Mouse (Mus musculus) neural tube, embryonic 14.5 days (tissue): ENCODE results near the gene Actr5. TPM values are rescaled to one million over a fixed set of nuclear protein-coding genes. Genes with fewer than 3 reads are reported as not detected.

Experiments
- ATAC-seq: fragments of 200-750 bp; cut with Nextera tagmentation; 2 replicates; pipeline ENCODE4 v1.8.0; 2017; ENCODE audit warnings: low read depth, mild to moderate bottlenecking, moderate TSS enrichment, moderate library complexity
- H3K27ac ChIP-seq: fragments of 300-500 bp; sonication (generic); 2 replicates; pipeline ENCODE4 v1.5.1; 2014; ENCODE audit warnings: low read depth, mild to moderate bottlenecking, control low read depth, low read length, moderate library complexity, mixed read lengths
- H3K27me3 ChIP-seq: fragments of 300-500 bp; sonication (generic); 2 replicates; pipeline ENCODE4 v1.6.1; 2014; ENCODE audit warnings: low read length; ENCODE audit not compliant: control insufficient read depth, insufficient read depth
- H3K36me3 ChIP-seq: fragments of 300-500 bp; sonication (generic); 2 replicates; pipeline ENCODE4 v1.6.1; 2014; ENCODE audit warnings: low read length, mixed read lengths; ENCODE audit not compliant: control insufficient read depth, insufficient read depth
- H3K4me1 ChIP-seq: fragments of 300-500 bp; sonication (generic); 2 replicates; pipeline ENCODE4 v1.6.1; 2014; ENCODE audit warnings: low read length; ENCODE audit not compliant: control insufficient read depth, insufficient read depth
- H3K4me2 ChIP-seq: fragments of 300-500 bp; sonication (generic); 2 replicates; pipeline ENCODE4 v1.6.1; 2014; ENCODE audit warnings: mild to moderate bottlenecking, low read depth, low read length, control low read depth
- H3K4me3 ChIP-seq: fragments of 300-500 bp; sonication (generic); 2 replicates; pipeline ENCODE4 v1.5.1; 2014; ENCODE audit warnings: low read depth, low read length, control low read depth, mixed read lengths
- H3K9ac ChIP-seq: fragments of 300-500 bp; sonication (generic); replicated peaks from 2 replicates; pipeline ENCODE4 v1.6.1; 2014; ENCODE audit warnings: low read depth, mild to moderate bottlenecking, control low read depth, low read length, mixed read lengths
- H3K9me3 ChIP-seq: fragments of 300-500 bp; sonication (generic); 2 replicates; pipeline ENCODE4 v1.6.1; 2016; ENCODE audit warnings: low read length; ENCODE audit not compliant: control insufficient read depth
- WGBS: fragments of 180-500 bp; shearing (Covaris S2); extraction: QIAGEN DNeasy Blood & Tissue Kit; methylation state at CpG from one replicate; pipeline ENCODE4 v1.1.7; 2014; 5-methylcytosine and 5-hydroxymethylcytosine counted together
- polyA plus RNA-seq: library from polyadenylated mRNA; unstranded; fragments of >200 nt; fragmentation: Nextera tagmentation; extraction: Ambion mirVana; gene quantifications from 2 replicates; pipeline ENCODE4 v1.2.1, GENCODE M21; 2014

Gene Actr5
- polyA plus RNA-seq, 1 experiment from 2014 or later = 12.9 TPM

GRCm38 (mm10) chr2:158611726-158612670 is 12.7 kb upstream of the Actr5 start:
- Histone ChIP-seq H3K4me1 (no peaks in the 10 kb centered on the region), H3K27me3 (peaks cover 28% of the 10 kb centered on the region), H3K4me3 (peak overlapping the region; percentile 44), H3K36me3 (no peaks in the 10 kb centered on the region), H3K9me3 (no peaks in the 10 kb centered on the region), H3K9ac (peak overlapping the region; percentile 72), H3K27ac (peak overlapping the region; percentile 81), H3K4me2 (peak overlapping the region; percentile 54)
- WGBS = 1% methylated on average over 30 of the region's 30 CpGs
- ATAC-seq = no peak

DNA sequence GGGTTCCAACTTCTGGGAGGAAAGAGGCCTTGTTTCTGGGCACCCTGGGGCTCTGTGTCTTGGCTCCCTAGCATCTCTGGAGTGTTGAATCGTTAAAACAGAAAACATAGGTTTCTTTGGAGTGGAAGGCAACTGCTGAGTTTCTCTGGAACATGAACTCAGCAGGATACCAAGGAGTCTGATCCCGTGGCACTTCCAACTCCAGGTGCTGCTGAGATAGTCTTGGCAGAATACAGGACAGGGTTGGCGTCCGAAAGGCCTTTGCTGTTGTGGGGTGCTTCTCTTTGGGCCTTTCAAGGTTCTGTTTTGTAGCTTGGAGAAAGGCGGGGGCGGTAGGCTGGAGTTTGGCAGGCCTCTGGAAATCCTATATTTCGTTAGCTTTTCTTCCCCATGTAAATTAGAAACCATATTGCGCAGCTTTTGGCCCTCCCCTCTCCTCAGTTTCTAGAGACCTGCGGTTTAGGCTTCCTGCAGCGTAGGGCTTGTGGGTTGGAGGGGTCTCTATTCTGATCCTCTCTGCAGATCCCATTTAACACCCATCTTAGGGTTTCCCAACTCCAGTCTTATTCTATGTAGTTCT is 11.9 kb upstream of the Actr5 start:
- Histone ChIP-seq H3K9ac (peak overlapping the region; percentile 72), H3K36me3 (no peaks in the 10 kb centered on the region), H3K4me3 (peak overlapping the region; percentile 44), H3K9me3 (no peaks in the 10 kb centered on the region), H3K4me2 (peak overlapping the region; percentile 54), H3K27ac (peak overlapping the region; percentile 81), H3K4me1 (no peaks in the 10 kb centered on the region), H3K27me3 (peaks cover 33% of the 10 kb centered on the region)
- ATAC-seq = no peak
- WGBS = 4% methylated on average over 10 of the region's 10 CpGs

DNA sequence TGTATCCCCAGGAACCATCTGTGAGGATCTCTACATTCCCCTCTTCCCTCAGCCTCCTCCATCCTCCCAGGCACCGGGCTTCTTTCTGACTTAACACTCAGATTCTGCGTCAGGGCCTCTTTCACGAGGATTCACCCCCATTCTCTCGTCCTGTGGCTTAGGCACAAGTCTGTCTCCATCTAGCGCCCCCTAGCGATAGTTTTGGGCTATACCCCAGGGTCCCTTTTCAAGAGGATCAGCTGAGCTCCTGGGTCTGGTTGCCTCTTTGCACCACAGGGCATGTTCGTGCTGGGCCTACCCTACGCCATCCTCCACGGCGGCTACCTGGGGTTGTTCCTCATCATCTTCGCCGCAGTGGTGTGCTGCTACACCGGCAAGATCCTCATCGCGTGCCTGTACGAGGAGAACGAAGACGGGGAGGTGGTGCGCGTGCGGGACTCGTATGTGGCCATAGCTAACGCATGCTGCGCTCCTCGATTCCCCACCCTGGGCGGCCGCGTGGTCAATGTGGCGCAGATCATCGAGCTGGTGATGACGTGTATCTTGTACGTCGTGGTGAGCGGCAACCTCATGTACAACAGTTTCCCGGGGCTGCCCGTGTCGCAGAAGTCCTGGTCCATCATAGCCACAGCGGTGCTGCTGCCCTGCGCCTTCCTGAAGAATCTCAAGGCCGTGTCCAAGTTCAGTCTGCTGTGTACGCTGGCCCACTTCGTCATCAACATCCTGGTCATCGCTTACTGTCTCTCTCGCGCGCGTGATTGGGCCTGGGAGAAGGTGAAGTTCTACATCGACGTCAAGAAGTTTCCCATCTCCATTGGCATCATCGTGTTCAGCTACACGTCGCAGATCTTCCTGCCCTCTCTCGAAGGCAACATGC is 10.9 kb upstream of the Actr5 start:
- no peaks in the 10 kb centered on the region for H3K36me3 ChIP-seq
- H3K27ac ChIP-seq = peak overlapping the region; percentile 44
- H3K27me3 ChIP-seq = peaks cover 32% of the 10 kb centered on the region
- WGBS = 2% methylated on average over 53 of the region's 53 CpGs
- H3K9me3 ChIP-seq = no peaks in the 10 kb centered on the region
- peak; percentile 13; the same call in 1 of the 2 replicates for ATAC-seq
- peak overlapping the region; percentile 44 for H3K4me3 ChIP-seq
- H3K9ac ChIP-seq = peak overlapping the region; percentile 72
- peak overlapping the region; percentile 54 for H3K4me2 ChIP-seq
- H3K4me1 ChIP-seq = no peaks in the 10 kb centered on the region

GRCm38 (mm10) chr2:158614418-158614955 is 10.2 kb upstream of the Actr5 start:
- H3K4me3 ChIP-seq = peak overlapping the region; percentile 44
- H3K4me2 ChIP-seq = peak overlapping the region; percentile 54
- peaks cover 27% of the 10 kb centered on the region for H3K27me3 ChIP-seq
- H3K36me3 ChIP-seq = no peaks in the 10 kb centered on the region
- ATAC-seq = no peak
- peak overlapping the region; percentile 55 for H3K27ac ChIP-seq
- H3K9me3 ChIP-seq = no peaks in the 10 kb centered on the region
- 1% methylated on average over 47 of the region's 47 CpGs for WGBS
- peak overlapping the region; percentile 72 for H3K9ac ChIP-seq
- no peaks in the 10 kb centered on the region for H3K4me1 ChIP-seq

DNA sequence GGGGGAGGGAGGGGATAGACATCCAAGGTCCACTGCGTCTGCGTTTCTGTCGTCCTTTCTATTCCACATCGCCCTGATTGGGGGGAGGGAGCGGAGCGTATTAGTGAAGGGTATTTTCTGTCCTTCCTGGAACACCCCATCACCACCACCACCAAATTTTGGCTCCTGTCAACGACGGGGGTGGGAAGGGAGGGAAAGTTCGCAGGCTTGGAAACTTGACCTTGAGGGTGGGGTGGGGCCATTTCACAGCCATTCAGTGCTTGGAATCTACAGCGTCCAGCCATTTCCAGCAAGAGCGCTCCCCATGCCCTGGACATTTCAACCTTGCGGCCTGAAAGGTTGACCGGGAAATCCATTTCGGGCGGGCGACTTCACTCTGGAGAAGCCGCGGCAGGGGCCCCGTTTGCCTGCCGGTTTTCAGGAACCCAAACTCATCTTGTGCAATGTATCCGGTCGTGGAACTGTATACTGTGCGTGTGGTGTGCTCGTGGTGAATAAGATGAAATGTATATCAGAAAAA is 9.5 kb upstream of the Actr5 start:
- H3K4me1 ChIP-seq = no peaks in the 10 kb centered on the region
- H3K36me3 ChIP-seq = no peaks in the 10 kb centered on the region
- H3K9me3 ChIP-seq = no peaks in the 10 kb centered on the region
- H3K9ac ChIP-seq = peak overlapping the region; percentile 72
- H3K27ac ChIP-seq = peak overlapping the region; percentile 61
- H3K4me2 ChIP-seq = peak overlapping the region; percentile 54
- ATAC-seq = no peak
- peak overlapping the region; percentile 44 for H3K4me3 ChIP-seq
- peaks cover 26% of the 10 kb centered on the region for H3K27me3 ChIP-seq
- WGBS = 3% methylated on average over 24 of the region's 24 CpGs

GRCm38 (mm10) chr2:158615702-158616101 is 9.0 kb upstream of the Actr5 start:
- H3K4me1 ChIP-seq = no peaks in the 10 kb centered on the region
- 3% methylated on average over 13 of the region's 13 CpGs for WGBS
- peaks cover 22% of the 10 kb centered on the region for H3K27me3 ChIP-seq
- H3K4me2 ChIP-seq = peak overlapping the region; percentile 54
- no peak for ATAC-seq
- H3K9me3 ChIP-seq = no peaks in the 10 kb centered on the region
- peak overlapping the region; percentile 61 for H3K27ac ChIP-seq
- H3K4me3 ChIP-seq = peak overlapping the region; percentile 44
- H3K36me3 ChIP-seq = no peaks in the 10 kb centered on the region
- peak overlapping the region; percentile 72 for H3K9ac ChIP-seq

GRCm38 (mm10) chr2:158616296-158616695 is 8.4 kb upstream of the Actr5 start:
- peak overlapping the region; percentile 54 for H3K4me2 ChIP-seq
- no peaks in the 10 kb centered on the region for H3K36me3 ChIP-seq
- peak overlapping the region; percentile 44 for H3K4me3 ChIP-seq
- 0% methylated on average over 12 of the region's 12 CpGs for WGBS
- peak; percentile 70 for ATAC-seq
- no peaks in the 10 kb centered on the region for H3K9me3 ChIP-seq
- H3K9ac ChIP-seq = peak overlapping the region; percentile 72
- peak overlapping the region; percentile 69 for H3K27ac ChIP-seq
- peaks cover 16% of the 10 kb centered on the region for H3K27me3 ChIP-seq
- H3K4me1 ChIP-seq = no peaks in the 10 kb centered on the region

DNA sequence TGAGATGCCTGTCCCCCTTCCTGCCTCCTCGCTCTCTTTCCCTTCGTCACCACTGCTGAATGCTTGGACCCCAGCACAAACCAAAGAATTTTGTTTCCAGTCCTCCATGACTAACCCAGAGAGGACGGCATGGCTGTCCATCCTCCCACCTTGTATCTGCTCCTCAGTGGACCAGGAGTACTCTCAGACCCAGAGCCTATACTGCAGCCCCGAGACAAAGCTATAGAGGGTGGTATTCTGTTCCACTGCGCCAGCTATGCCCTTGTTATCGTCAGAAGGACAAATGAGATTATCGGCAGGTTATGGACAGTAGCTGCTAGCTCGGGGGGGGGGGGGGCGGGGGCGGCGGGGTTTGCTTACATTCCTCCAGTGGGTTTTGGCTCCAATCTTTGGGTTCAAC is 7.9 kb upstream of the Actr5 start:
- H3K36me3 ChIP-seq = no peaks in the 10 kb centered on the region
- no peaks in the 10 kb centered on the region for H3K9me3 ChIP-seq
- H3K4me1 ChIP-seq = no peaks in the 10 kb centered on the region
- 3% methylated on average over 11 of the region's 11 CpGs for WGBS
- peak; percentile 45; the same call in 1 of the 2 replicates for ATAC-seq
- H3K4me3 ChIP-seq = peak overlapping the region; percentile 16; the same call in 1 of the 2 replicates
- peak overlapping the region; percentile 54 for H3K4me2 ChIP-seq
- 0 out of 2 replicates have a peak overlapping the region, but pooled peaks have one; percentile 12 for H3K9ac ChIP-seq
- H3K27me3 ChIP-seq = peaks cover 13% of the 10 kb centered on the region; the same call in 1 of the 2 replicates
- H3K27ac ChIP-seq = peak overlapping the region; percentile 69
